Mouse (Mus musculus) gastrocnemius, adult 18-20 months (tissue): Measurements from ENCODE around the gene Ppfia4. TPM values are rescaled to one million over a fixed set of nuclear protein-coding genes. Genes with fewer than 3 reads are reported as not detected.
A peak's percentile ranks its signal among the peaks of the same experiment; 100 is the strongest.

ENCODE experiments used
- DNase-seq: peaks from one replicate; pipeline ENCODE4 v3.0.0; 2021; ENCODE audit warnings: low spot score
- long read RNA-seq, 2 experiments: library from polyadenylated mRNA; stranded (forward); transcript quantifications; one replicate each; pipeline ENCODE4 v2.0.0; 2021
- total RNA-seq, 2 experiments: library from RNA; stranded (reverse); gene quantifications; 2 replicates each; pipeline ENCODE4 v1.2.3; 2021

The Ppfia4 gene
- under 1 TPM; 0.21 to 0.43 TPM for total RNA-seq
- long read RNA-seq, experiment 1, result 0 reads
- long read RNA-seq, experiment 2, partial matches to known transcripts, result 0 of 1 reads
- long read RNA-seq, experiment 2, other reads (novel, unspliced or antisense), result 1 of 1 reads

DNA sequence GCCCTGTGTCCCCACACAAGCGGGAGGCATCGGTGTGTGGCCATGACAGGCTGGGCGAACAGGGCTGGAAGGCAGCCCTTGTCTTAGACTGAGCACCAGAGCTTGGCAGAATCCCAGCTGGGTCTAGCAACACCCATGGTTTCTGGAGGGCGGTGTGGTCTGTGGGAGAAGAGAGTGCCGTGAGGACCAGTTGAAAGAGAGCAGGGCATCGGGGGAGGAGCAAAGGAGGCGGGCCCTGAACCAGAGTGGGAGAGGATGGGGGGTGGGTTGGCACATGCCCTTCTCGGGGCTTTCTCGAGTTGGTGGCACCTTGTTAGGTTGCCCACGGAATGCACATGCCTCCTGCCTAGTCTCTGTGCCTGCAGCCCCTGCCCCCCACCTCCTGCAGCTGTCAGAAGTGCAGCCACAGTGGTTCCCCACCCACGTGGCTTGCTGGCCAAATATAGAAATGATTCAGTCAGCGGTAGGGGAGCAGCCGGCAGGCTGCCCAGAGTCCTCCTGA is at the start of gene Ppfia4:
Ppfia4 (minus strand) TSS at position 159 of the 502 bp plus-strand sequence.
- DNase-seq, result peak; percentile 51

- DNase-seq, result no peak
Measured at GRCm38 (mm10) chr1:134381795-134382625, 49.3 kb upstream of the Ppfia4 start.

DNA sequence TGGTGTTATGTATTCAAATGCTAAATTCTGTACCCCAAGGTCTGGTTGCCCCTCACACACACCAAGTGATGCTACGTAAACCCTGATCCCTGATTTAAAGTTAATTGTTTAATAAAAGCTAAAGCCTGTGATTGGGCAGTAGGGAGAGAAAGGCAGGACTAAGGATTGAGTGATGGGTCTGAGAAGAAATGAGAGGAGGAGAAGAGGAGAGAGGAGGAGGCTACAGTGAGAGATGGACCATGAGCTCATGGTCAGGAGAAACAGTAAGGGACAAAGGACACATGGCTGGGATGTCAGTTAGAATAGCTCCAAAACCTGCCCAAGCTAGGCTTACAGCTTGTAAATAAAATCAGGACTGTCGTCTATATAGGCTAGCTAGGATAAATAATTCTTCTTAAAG is 48.3 kb upstream of the Ppfia4 start:
- no peak for DNase-seq

DNA sequence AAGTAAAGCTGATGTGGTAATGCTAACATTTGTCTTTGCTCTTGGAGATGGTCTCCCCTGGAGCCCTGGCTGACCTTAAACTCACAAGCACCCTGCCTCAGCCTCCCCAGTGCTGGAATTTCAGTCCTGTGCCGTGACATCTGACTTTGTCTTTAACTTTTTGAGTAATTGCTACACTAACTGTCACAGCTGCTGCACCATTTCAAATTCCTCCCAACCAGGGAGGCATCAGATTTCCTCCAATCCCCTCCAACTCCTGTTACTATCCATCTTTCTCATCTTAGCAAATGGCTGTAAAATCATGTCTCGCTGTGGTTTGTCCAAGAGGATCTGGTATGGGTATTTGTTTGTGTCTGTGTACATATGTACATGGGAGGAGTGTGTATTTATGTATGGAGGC is 41.4 kb upstream of the Ppfia4 start:
- DNase-seq, result no peak

- peak; percentile 55 for DNase-seq
Measured at GRCm38 (mm10) chr1:134368777-134369337, 36.1 kb upstream of the Ppfia4 start.

DNA sequence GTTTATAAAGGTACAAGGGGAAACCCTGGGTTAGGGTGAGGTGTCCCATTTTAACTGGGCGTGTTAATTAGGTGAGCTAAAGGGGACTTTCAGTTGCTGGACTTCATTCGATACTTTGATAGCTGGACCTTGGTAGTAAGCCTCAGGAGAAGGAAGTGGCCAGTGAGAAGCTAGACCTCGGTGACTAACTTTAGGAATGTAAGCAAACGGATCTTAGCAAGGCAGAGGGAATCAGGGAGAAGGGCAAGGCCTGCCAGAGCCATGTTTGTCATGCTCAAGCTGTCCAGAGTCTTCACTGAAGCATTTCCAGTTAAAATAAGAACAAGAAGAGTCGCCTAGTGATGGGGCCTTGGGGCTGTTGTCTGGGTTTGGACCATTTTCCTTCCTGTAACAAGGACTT is 32.8 kb upstream of the Ppfia4 start:
- DNase-seq, result no peak

DNA sequence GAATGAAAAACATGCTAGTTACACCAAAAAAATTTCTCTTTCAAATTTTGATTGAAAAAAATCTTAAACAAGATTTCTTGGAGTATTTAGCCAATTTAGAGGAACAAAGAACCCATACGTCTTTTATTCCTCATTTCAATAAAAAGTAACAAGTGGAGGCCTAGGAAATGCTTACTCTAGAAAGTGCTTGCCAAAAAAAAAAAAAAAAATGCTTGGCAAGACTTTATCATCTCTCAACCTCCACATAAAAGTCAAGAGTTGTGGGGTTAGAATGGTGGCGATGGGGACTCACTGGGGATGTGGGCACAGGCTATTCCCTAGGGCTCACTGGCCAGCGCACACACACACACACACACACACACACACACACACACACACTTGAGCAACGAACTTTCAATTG is 30.5 kb upstream of the Ppfia4 start:
- DNase-seq, result no peak

DNA sequence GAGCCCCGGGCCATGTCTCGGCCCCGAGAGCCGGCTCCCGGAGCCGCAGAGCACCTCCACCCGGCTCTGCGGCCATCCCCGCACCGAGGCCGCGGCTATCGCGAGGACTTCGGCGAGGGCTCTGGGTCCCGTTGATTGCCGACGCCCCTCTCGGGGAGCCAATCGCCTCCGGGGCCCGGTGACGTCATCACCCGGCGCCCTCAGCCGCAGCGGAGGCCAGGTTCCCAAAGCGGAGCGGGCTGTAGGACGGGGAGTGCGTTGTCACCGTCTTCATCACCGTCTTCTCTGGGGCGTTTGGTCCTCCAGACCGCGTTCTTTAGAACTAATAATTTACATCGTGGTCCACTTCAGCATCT is 29.1 kb upstream of the Ppfia4 start, which contains the start of gene Tmem183a:
Tmem183a (minus strand) TSS at position 123 of the 356 bp plus-strand sequence.
- DNase-seq, result peak; percentile 95

DNA sequence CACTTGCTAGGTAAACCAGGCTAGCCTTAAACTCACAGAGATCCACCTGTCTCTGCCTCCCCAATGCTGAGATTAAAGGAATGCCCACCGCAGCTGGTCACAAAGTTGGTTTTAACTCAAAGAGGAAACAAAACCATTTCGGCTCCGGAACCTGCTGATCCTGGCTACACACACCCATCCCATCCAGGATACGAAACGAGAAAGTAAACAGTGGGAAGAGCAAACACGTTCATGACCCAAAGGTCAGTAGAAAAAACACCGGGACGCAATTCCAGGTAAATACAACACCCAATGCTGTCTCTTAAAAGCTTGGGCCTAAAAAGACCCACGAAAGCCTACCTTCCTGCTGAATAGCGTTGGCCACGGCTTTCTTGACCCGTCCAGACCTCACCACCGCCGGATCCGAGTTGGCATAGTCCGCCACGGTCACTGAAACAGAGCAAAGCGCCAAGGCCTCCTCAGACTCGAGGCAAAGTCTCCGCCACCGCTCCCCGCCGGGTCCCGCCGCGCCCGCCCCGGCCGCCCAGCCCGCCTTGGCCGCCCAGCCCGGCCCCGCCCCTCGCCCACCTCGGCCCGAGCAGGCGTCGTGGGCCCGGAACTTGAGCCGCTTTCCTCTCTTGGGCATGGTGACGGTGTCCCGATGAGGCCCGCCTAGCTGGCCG is 28.6 kb upstream of the Ppfia4 start:
- no peak for DNase-seq

DNA sequence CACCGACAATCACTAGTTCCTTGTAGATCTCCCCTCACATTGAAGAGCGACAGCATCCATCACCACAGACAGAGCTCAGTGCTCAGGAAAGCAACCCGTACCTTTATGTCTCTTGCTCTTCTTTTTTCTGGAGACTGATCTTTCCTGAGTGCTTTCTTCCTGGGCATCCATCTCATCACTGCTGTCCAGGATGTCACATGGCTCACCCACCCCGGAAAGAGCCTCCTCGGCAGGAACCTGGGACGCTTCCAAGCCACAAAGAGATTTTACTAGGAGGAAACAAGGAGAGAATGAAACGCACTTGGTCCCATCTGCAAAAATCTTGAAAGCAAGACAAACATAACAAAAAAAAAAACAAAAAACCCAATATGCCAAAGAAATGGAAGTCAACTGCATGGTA is 27.9 kb upstream of the Ppfia4 start:
- DNase-seq, result no peak

DNA sequence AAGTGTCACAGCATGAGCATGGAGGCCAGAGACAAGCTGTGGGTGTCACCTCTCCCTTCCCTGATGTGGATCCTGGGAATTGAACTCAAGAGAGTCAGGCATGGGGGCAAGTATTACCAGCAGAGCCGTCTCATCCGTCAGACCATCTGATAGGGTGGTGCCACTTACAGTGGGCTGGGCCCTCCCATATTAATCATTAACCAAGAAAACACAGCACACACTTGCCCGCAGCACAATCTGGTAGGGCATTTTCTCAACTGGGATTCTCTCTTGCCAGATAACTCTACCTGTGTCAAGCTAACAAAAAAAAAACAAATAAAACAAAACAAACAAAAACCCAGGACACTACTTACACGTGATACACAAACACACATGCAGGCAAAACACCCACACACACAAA is 24.7 kb upstream of the Ppfia4 start:
- no peak for DNase-seq

- DNase-seq, result no peak
Measured at GRCm38 (mm10) chr1:134353326-134353725, 20.6 kb upstream of the Ppfia4 start.

DNA sequence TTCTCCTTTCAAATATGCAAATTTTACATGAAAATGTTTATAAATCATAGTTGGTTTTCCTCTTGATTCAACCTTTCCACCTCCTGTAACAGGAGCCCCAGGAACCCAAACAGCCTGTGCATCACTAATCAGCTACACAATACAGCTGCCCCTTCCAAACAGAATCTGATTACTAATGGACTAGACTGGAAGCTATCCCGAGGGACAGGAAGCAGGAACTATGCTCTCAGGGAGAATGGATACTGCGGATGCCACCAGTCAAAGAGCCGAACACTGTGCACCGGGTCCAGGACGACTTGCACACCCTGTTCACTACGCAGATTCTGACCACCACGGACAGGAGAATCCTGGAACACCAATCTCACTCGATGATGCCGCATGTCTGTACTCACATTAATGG is 15.1 kb upstream of the Ppfia4 start:
- no peak for DNase-seq

- DNase-seq, result no peak
Measured at GRCm38 (mm10) chr1:134345075-134345474, 12.3 kb upstream of the Ppfia4 start.

DNA sequence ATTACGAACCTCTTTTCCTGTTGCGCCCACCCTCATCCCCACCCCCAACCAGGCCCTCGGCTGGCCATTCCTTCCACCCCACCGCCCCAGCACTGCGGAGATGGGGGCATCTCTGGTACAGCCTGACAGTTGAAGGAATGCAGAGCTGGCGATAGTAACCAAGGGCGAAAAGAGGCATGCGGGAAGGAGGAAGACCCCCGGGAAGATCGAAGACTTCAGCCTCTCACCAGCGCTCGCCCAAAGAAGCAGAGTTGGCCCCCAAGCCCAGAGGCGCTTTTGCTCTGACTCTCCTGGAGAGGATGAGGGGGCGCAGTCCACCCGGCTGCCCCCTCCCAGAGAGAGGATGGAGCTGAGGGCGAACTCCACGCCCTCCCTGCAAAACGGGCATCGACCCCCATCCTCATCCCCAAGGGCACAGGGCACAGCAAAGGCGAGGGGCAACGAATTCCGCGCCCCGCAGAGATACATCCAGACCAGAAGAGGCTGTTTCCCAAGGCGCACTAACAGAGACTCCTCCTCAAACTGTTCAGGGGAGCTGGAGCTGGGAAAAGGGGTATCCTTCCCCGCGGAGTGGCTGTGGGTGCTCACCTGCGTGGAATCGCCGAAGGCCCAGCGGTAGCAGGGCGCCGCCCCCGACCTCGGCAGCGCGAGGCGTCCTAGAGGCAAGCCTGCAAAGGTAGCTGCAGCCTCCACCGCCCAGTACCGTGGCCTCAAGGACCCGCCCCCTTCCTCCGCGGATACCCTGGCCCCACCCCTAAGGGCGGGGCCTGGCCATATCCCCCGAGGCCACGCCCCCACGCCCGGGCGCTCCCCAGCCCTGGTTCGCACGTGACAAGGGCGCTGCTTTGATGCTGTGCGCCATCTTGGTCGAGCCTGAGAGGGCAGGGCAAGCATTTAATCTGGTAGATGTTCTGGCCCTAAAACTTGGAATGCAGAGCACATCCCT is 11.6 kb upstream of the Ppfia4 start:
- no peak for DNase-seq

- no peak for DNase-seq
Measured at GRCm38 (mm10) chr1:134343567-134343966, 10.8 kb upstream of the Ppfia4 start.

GRCm38 (mm10) chr1:134342781-134343310 is 10.1 kb upstream of the Ppfia4 start:
- DNase-seq, result no peak

DNA sequence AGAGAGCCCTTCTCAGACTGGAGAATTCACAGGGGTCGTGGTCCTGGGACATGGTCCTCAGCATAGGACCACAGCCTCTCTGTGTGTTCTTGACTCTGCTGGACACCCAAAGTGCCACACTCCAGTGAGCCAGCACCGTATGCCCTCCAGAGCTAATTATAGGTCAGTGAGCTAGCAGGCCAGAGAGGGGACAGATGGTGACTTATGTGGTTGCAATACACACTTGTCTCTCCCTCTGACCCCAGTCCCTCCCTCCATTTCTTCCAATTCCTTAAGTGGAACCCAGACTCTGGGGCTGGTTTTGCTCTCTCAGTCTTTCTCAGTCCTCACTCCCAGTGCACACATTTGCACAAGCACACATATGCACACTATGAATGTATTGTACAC is 9.5 kb upstream of the Ppfia4 start:
- DNase-seq, result peak; percentile 57

DNA sequence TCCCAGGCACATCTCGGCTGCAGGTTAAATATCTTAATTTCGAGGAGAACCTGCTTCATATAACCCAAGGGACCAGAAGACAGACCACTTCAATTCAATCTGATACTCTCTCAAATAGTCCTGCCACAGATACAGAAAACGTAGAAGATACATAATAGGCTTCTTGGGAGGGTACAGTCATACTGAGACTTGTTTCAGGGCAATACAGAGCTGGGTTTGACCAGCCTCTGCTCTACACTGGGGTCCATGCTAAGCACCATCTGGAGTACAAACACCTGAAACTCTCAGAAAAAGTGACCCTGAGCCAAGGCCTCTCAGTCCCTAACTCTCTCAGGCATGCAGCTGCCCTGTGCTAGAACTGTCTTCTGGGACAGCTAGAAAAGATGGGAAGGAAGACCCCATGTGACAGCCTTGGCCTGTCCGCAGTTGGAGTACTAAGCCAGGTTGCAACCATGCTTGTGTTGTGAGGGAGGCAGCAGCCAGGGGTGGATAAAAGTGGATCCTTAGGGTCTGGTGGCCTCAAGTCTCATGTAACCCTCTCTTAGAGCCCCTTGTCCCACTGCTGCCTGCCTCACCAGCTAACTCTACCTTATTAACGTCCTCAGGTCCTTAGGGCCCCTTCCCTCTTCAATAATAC is 9.0 kb upstream of the Ppfia4 start:
- DNase-seq, result no peak
